Mouse (Mus musculus) adipocyte (in vitro differentiated cells): ENCODE data around the gene Vamp1.

Source experiments
- DNase-seq: peaks from one replicate; pipeline ENCODE4 v3.0.0-alpha.2; 2016; ENCODE audit warnings: low spot score

Gene Vamp1

GRCm38 (mm10) chr6:125213129-125213528, 2.2 kb upstream of the Vamp1 start:
- no peak for DNase-seq

GRCm38 (mm10) chr6:125213715-125214114, 1.6 kb upstream of the Vamp1 start:
- no peak for DNase-seq

GRCm38 (mm10) chr6:125216898-125217297, 1.5 kb downstream of the Vamp1 start:
- DNase-seq, result peak; percentile 27

GRCm38 (mm10) chr6:125217899-125218298, 2.5 kb downstream of the Vamp1 start:
- DNase-seq, result no peak

GRCm38 (mm10) chr6:125218963-125219362, 3.6 kb downstream of the Vamp1 start:
- peak; percentile 80 for DNase-seq

- no peak for DNase-seq
Observed at GRCm38 (mm10) chr6:125221115-125221745, 5.9 kb downstream of the Vamp1 start.

DNA sequence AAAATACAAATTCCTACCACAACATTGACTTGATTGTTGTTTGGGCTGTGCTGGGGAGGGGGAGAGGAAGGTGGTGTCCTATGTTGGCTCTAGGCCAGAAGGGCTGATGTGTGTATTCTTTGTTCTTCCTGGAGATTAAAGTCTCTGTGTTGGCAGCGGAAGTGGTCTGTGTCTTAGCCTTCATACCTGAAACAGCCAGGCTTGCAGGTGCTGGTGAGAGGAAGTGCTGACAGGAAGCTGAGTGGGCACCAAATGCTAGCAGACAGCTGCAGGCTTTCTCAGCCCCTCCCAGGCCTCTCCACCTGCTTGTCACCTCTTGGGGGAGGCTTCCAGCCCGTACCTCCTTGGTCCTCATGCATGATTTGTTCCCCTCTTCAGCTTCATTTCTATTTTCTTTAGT, 6.8 kb downstream of the Vamp1 start:
- DNase-seq, result no peak

- no peak for DNase-seq
Observed at GRCm38 (mm10) chr6:125222577-125222976, 7.2 kb downstream of the Vamp1 start.

DNA sequence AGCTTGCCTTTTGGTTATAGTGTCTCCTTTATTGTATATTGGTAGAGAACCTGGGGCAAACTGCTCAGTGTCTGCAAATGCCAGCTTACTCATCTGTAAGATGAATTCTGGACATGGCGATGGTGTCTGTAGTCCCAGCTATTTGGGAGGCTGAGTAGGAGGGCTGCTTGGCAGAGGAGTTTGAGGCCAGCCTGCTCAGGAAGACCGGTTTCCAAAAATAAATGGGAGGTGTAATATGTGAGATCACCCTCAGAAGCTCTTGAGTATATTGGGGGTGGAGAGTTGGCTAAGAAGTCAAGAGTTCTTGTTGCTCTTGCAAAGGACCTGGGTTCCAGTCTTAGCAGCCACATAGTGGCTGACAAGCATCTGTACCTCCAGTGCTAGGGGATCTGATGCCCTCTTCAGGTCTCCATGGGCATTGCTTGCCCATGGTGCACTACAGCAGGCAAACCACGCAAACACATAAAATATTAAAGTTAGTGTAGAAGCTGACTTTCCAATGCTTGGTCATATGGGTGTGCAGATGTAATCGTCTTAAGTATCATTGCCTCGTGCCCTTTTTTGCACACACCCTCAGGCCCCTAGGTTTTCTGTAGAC, 10.3 kb downstream of the Vamp1 start:
- DNase-seq, result no peak

DNA sequence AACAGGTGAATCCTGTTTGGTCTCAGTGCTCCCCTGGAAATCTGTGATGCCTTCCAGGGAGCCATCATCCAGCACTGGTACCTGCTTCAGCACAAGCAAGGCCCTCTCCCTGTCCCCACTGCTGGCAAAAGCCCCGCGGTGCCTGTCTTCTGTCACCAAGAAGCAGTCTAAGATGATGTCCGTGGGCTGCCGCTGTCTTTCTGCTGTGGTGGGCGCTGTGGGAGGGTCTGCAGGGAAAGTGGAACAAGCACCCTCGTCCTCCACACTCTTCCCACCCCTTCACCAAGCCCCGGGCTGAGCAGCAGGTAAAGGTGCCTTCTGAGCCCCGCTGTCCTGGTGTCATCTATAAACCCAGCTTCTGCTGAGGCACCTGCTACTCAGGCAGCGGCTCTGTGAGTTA, 15.2 kb downstream of the Vamp1 start:
- no peak for DNase-seq

- peak; percentile 76 for DNase-seq
Observed at GRCm38 (mm10) chr6:125231117-125232044, 16.0 kb downstream of the Vamp1 start, which contains the start of gene Tapbpl. Tapbpl (minus strand) TSS chr6:125231860.

DNA sequence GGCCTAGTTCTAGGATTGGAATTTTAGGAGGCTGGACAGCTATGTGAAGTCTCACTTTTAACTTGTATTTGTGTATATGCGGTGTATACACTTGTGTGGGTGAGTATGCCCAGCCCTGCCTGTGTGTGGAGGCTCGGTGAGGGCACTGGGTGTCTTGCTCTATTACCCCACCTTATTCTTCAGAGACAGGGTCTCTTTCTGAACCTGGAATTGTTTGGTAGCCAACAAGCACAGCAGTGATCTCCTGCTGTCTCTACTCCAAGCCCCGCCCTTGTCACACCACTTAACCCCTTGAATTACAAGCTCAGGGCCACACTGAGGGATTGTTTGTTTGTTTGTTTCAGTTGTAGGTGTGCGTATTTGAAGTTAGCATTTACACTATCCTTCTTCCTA, 16.7 kb downstream of the Vamp1 start:
- DNase-seq, result peak; percentile 65

GRCm38 (mm10) chr6:125232516-125232915, 17.2 kb downstream of the Vamp1 start:
- no peak for DNase-seq

- DNase-seq, result peak; percentile 80
Observed at GRCm38 (mm10) chr6:125233816-125234519, 18.6 kb downstream of the Vamp1 start.

GRCm38 (mm10) chr6:125234520-125234828, 19.1 kb downstream of the Vamp1 start:
- DNase-seq, result no peak

GRCm38 (mm10) chr6:125236341-125236740, 21.0 kb downstream of the Vamp1 start:
- DNase-seq, result no peak

- DNase-seq, result no peak
Observed at GRCm38 (mm10) chr6:125236782-125237181, 21.4 kb downstream of the Vamp1 start, which contains the start of gene Cd27. Cd27 (minus strand) TSS chr6:125237010.

DNA sequence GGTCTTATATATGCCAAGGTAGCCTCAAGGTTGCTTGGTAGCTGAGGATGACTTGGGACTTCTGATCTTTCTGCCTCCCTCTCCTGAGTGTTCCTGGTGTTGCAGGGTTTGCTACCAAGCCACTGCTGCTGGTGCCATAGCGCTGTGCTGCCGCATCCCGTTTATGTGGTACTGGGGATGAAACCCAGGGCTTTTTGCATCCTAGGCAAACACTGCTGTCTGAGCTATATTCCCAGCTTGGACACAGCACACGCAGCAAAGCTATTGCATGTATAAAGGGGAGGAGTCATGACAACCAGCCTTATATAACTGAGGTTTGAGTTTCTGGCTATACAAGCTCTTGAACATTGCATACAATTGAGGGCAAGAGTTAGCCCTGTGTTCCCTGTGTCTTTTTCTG, 22.1 kb downstream of the Vamp1 start:
- no peak for DNase-seq

GRCm38 (mm10) chr6:125238396-125238795, 23.0 kb downstream of the Vamp1 start:
- DNase-seq, result no peak

GRCm38 (mm10) chr6:125239547-125239946, 24.2 kb downstream of the Vamp1 start:
- DNase-seq, result no peak

- no peak for DNase-seq
Observed at GRCm38 (mm10) chr6:125240617-125241016, 25.3 kb downstream of the Vamp1 start.

DNA sequence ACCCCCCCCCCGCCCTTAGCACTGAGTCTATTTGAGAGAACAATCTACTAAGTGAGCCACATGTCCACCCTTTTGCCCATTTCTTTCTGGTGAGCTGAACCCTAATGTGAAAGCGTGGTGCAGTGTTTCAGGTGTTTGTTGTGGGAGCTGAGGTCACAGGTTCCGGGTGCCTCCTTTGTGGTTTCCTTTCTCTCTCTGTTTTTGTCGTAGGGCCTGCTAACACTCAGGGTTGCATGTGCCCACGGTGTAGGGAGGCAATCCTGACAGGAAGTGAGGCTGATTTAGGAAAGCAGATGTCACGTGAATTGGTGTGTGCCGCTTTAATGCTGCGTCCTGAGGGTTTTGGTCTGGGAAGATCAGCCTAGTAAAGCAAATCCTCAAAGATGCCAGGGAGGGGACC, 26.2 kb downstream of the Vamp1 start:
- no peak for DNase-seq
